ENCODE assay signal across 12 mouse cellular contexts in the genomic region with DNA sequence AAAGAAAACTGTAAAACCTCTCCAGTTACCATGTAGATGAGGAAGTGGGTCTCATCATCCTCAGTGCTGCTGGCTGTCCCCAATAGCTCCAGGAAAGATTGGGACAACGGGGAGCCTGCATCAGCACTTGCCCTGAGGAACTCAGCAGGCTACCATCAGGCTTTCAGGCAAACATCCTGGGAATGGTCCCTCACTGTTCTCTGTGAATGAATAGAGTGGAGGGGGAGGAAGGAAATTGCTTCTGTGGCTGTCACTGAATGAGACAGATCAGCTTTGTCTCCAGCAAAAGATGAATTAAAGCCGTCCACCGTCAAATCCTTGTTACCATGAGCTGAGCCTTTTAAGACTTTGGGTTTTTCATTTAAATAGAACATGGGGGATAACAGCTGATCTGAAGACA.
DNase-seq lines count a peak whose midpoint lies in the region; ATAC-seq and TF ChIP-seq lines count a peak whose summit lies in the region.
"Had no signal": no experiment of that assay in that cellular context is flagged by ENCODE, and none has a peak within 500 bp of the region (broad histone marks: within the 10 kb centered on the region; RNA-seq: fewer than 3 reads in every experiment).

No protein-coding gene starts in this region.

- H3K27me3 ChIP-seq in forebrain, embryonic 11.5 days (ENCODE audit: control insufficient read depth, insufficient read depth, low read length), result no peaks in the 10 kb centered on the region
- H3K27me3 ChIP-seq in hindbrain, embryonic 14.5 days (ENCODE audit: control insufficient read depth, insufficient read depth, low read length), result no peaks in the 10 kb centered on the region
- H3K27me3 ChIP-seq in midbrain, postnatal 0 days (ENCODE audit: insufficient read depth, low read length), result no peaks in the 10 kb centered on the region
- H3K27me3 ChIP-seq: intestine, embryonic 15.5 days had no signal

- H3K4me1 ChIP-seq in forebrain, embryonic 11.5 days (replicated peaks; ENCODE audit: control insufficient read depth, insufficient read depth, low read length), result no peaks in the 10 kb centered on the region
- peaks cover 11% of the 10 kb centered on the region for H3K4me1 ChIP-seq in hindbrain, embryonic 14.5 days (replicated peaks; ENCODE audit: control insufficient read depth, insufficient read depth, low read length)
- no peaks in the 10 kb centered on the region for H3K4me1 ChIP-seq in midbrain, postnatal 0 days (ENCODE audit: insufficient read depth, low read length)
- H3K4me1 ChIP-seq: intestine, embryonic 15.5 days had no signal

- H3K4me2 ChIP-seq in forebrain, embryonic 11.5 days (ENCODE audit: low read depth, low read length, severe bottlenecking), result no peak overlapping the region
- H3K4me2 ChIP-seq in hindbrain, embryonic 14.5 days (replicated peaks), result no peak overlapping the region
- no peak overlapping the region for H3K4me2 ChIP-seq in midbrain, postnatal 0 days (ENCODE audit: low read depth, low read length, poor library complexity, severe bottlenecking)
- H3K4me2 ChIP-seq: intestine, embryonic 15.5 days had no signal

- intact Hi-C loops in left cerebral cortex, postnatal 10 days (cut with DNase I), result no loop called here

- TF ChIP-seq CTCF in midbrain, postnatal 0 days (IDR thresholded peaks at IDR 0.05), result no peak

- H3K27ac ChIP-seq in forebrain, embryonic 11.5 days (ENCODE audit: low read depth, low read length), result 0 out of 2 replicates have a peak overlapping the region, but pooled peaks have one; percentile 28
- no peak overlapping the region for H3K27ac ChIP-seq in hindbrain, embryonic 14.5 days
- H3K27ac ChIP-seq in midbrain, postnatal 0 days (ENCODE audit: low read depth, low read length), result no peak overlapping the region
- H3K27ac ChIP-seq: intestine, embryonic 15.5 days had no signal

- no peaks in the 10 kb centered on the region for H3K9me3 ChIP-seq in forebrain, embryonic 11.5 days (ENCODE audit: control insufficient read depth, low read length)
- H3K9me3 ChIP-seq in hindbrain, embryonic 14.5 days (ENCODE audit: control insufficient read depth, low read length), result no peaks in the 10 kb centered on the region
- no peaks in the 10 kb centered on the region for H3K9me3 ChIP-seq in midbrain, postnatal 0 days (ENCODE audit: low read length)
- H3K9me3 ChIP-seq: intestine, embryonic 15.5 days had no signal

- no peak overlapping the region for H3K9ac ChIP-seq in forebrain, embryonic 11.5 days (ENCODE audit: low read length)
- H3K9ac ChIP-seq in hindbrain, embryonic 14.5 days, result no peak overlapping the region
- no peak overlapping the region for H3K9ac ChIP-seq in midbrain, postnatal 0 days (replicated peaks; ENCODE audit: low read length, poor library complexity, severe bottlenecking)
- H3K9ac ChIP-seq: intestine, embryonic 15.5 days; liver, postnatal 0 days had no signal

- ATAC-seq in forebrain, embryonic 11.5 days (replicated peaks; ENCODE audit: low FRiP score), result peak; percentile 73
- peak; percentile 52; the same call in 1 of the 2 replicates for ATAC-seq in hindbrain, embryonic 14.5 days (ENCODE audit: low FRiP score)
- no peak for ATAC-seq in midbrain, postnatal 0 days (ENCODE audit: low FRiP score)
- ATAC-seq: intestine, embryonic 15.5 days; liver, postnatal 0 days had no signal

- DNase-seq in kidney, postnatal 10 days, result peak; percentile 10
- no peak for DNase-seq in kidney, postnatal 25 days
- no peak for DNase-seq in forebrain, embryonic 11.5 days (ENCODE audit: low spot score)
- DNase-seq in hindbrain, embryonic 14.5 days (ENCODE audit: low spot score), result peak; percentile 28
- DNase-seq in midbrain, postnatal 0 days (ENCODE audit: low spot score), result peak; percentile 36
- no peak for DNase-seq in lung, adult 18-20 months
- DNase-seq in left cerebral cortex, postnatal 10 days (ENCODE audit: extremely low spot score in 1 of 2, low spot score in 2 of 2), result no peak
- no peak for DNase-seq in testis, postnatal 10 days (ENCODE audit: low spot score)
- DNase-seq: liver, postnatal 0 days; right cerebral cortex, postnatal 4 days; thymus, postnatal 25 days had no signal

- no peaks in the 10 kb centered on the region for H3K36me3 ChIP-seq in forebrain, embryonic 11.5 days (ENCODE audit: control insufficient read depth, insufficient read depth, low read length)
- H3K36me3 ChIP-seq in hindbrain, embryonic 14.5 days (replicated peaks; ENCODE audit: control insufficient read depth, insufficient read depth), result no peaks in the 10 kb centered on the region
- H3K36me3 ChIP-seq in midbrain, postnatal 0 days (ENCODE audit: insufficient read depth, low read length), result no peaks in the 10 kb centered on the region
- H3K36me3 ChIP-seq: intestine, embryonic 15.5 days had no signal

- WGBS in forebrain, embryonic 11.5 days, result 3% methylated on average over 3 of the region's 3 CpGs
- WGBS in hindbrain, embryonic 14.5 days, result under 1% methylated on average over 3 of the region's 3 CpGs
- 8% methylated on average over 3 of the region's 3 CpGs for WGBS in midbrain, postnatal 0 days

- no peak overlapping the region for H3K4me3 ChIP-seq in forebrain, embryonic 11.5 days (ENCODE audit: low read depth, low read length)
- H3K4me3 ChIP-seq in hindbrain, embryonic 14.5 days (replicated peaks; ENCODE audit: low read length), result no peak overlapping the region
- no peak overlapping the region for H3K4me3 ChIP-seq in midbrain, postnatal 0 days (ENCODE audit: low read depth, low read length)
- H3K4me3 ChIP-seq: intestine, embryonic 15.5 days had no signal

Comparison
In these comparisons a context has a peak if more than half of its experiments do, and no peak if none do; other contexts are left out.
1. DNase-seq: peak in kidney, postnatal 10 days (single experiment), hindbrain, embryonic 14.5 days (single experiment) and midbrain, postnatal 0 days (single experiment); none in kidney, postnatal 25 days (0 of 2), forebrain, embryonic 11.5 days (single experiment), lung, adult 18-20 months (0 of 2), left cerebral cortex, postnatal 10 days (0 of 2) and testis, postnatal 10 days (single experiment).